Mouse (Mus musculus) C2C12 (cell line): Measurements from ENCODE around the gene Lyzl6. TPM values are rescaled to one million over a fixed set of nuclear protein-coding genes. Genes with fewer than 3 reads are reported as not detected.

ENCODE experiments used
- H3K27me3 ChIP-seq: one replicate; pipeline ENCODE4 v1.6.1; 2011; ENCODE audit not compliant: control insufficient read depth, insufficient read depth, insufficient read length
- H3K36me3 ChIP-seq: one replicate; pipeline ENCODE4 v1.6.1; 2011; ENCODE audit not compliant: control insufficient read depth, insufficient read depth
- H3K4me3 ChIP-seq: one replicate; pipeline ENCODE4 v1.5.1; 2011; ENCODE audit warnings: mild to moderate bottlenecking, control low read depth; ENCODE audit not compliant: poor library complexity, insufficient read depth, severe bottlenecking
- H3K79me2 ChIP-seq: one replicate; pipeline ENCODE4 v1.6.1; 2011; ENCODE audit not compliant: control insufficient read depth, insufficient read depth
- H3K79me3 ChIP-seq: one replicate; pipeline ENCODE4 v1.6.1; 2011; ENCODE audit warnings: low read depth, control low read depth
- H3ac ChIP-seq: one replicate; pipeline ENCODE3; 2011; ENCODE audit warnings: low read depth; ENCODE audit not compliant: control insufficient read depth, insufficient read length
- CEBPB ChIP-seq: IDR thresholded peaks from one replicate; pipeline ENCODE4 v1.6.1; 2011; ENCODE audit warnings: low read depth, mild to moderate bottlenecking, control low read depth, moderate library complexity
- CTCF ChIP-seq: IDR thresholded peaks from one replicate; pipeline ENCODE4 v1.5.1; 2011; ENCODE audit not compliant: control insufficient read depth, insufficient read depth, insufficient read length
- FOSL1 ChIP-seq: IDR thresholded peaks from one replicate; pipeline ENCODE4 v1.8.0; 2011; ENCODE audit warnings: mild to moderate bottlenecking, low read length; ENCODE audit not compliant: poor library complexity, insufficient read depth, severe bottlenecking
- MAX ChIP-seq: IDR thresholded peaks from one replicate; pipeline ENCODE4 v1.6.1; 2011; ENCODE audit warnings: mild to moderate bottlenecking, control low read depth
- MYOD1 ChIP-seq: IDR thresholded peaks from one replicate; pipeline ENCODE4 v1.6.1; 2011; ENCODE audit warnings: low read depth; ENCODE audit not compliant: control insufficient read depth, insufficient read length
- MYOG ChIP-seq: IDR thresholded peaks from one replicate; pipeline ENCODE4 v1.6.1; 2011; ENCODE audit not compliant: control insufficient read depth, insufficient read length; ENCODE audit errors: extremely low read depth
- USF1 ChIP-seq: IDR thresholded peaks from one replicate; pipeline ENCODE4 v1.6.1; 2011; ENCODE audit warnings: low read depth, mild to moderate bottlenecking, control low read depth, moderate library complexity
- polyA plus RNA-seq: library from polyadenylated mRNA; unstranded; fragments of >200 nt; fragmentation: generic; extraction: Trizol; gene quantifications from one replicate; pipeline ENCODE4 v1.2.1, GENCODE M21; 2012; ENCODE audit warnings: missing spikeins

Gene Lyzl6
- polyA plus RNA-seq, 1 experiment = not detected

GRCm38 (mm10) chr11:103636261-103636660, 2.4 kb downstream of the Lyzl6 start:
- H3K79me2 ChIP-seq = no peaks in the 10 kb centered on the region
- H3K27me3 ChIP-seq = peaks cover 58% of the 10 kb centered on the region
- H3K4me3 ChIP-seq = no peak overlapping the region
- TF ChIP-seq USF1 = no peak
- TF ChIP-seq MAX = no peak
- no peaks in the 10 kb centered on the region for H3K36me3 ChIP-seq
- H3K79me3 ChIP-seq = no peaks in the 10 kb centered on the region
- no peak overlapping the region for H3ac ChIP-seq

GRCm38 (mm10) chr11:103635481-103635880, 3.2 kb downstream of the Lyzl6 start:
- Histone ChIP-seq H3ac (no peak overlapping the region), H3K4me3 (no peak overlapping the region), H3K36me3 (no peaks in the 10 kb centered on the region), H3K27me3 (peaks cover 50% of the 10 kb centered on the region), H3K79me3 (no peaks in the 10 kb centered on the region), H3K79me2 (no peaks in the 10 kb centered on the region)
- TF ChIP-seq MAX = no peak
- TF ChIP-seq CTCF = no peak
- no peak for TF ChIP-seq CEBPB

GRCm38 (mm10) chr11:103634806-103635205, 3.9 kb downstream of the Lyzl6 start:
- Histone ChIP-seq H3K4me3 (no peak overlapping the region), H3ac (no peak overlapping the region), H3K79me2 (no peaks in the 10 kb centered on the region), H3K36me3 (no peaks in the 10 kb centered on the region), H3K79me3 (no peaks in the 10 kb centered on the region), H3K27me3 (peaks cover 47% of the 10 kb centered on the region)
- no peak for TF ChIP-seq CEBPB
- no peak for TF ChIP-seq FOSL1
- no peak for TF ChIP-seq CTCF
- TF ChIP-seq MYOG = no peak
- no peak for TF ChIP-seq MAX
- no peak for TF ChIP-seq MYOD1
- TF ChIP-seq USF1 = no peak

DNA sequence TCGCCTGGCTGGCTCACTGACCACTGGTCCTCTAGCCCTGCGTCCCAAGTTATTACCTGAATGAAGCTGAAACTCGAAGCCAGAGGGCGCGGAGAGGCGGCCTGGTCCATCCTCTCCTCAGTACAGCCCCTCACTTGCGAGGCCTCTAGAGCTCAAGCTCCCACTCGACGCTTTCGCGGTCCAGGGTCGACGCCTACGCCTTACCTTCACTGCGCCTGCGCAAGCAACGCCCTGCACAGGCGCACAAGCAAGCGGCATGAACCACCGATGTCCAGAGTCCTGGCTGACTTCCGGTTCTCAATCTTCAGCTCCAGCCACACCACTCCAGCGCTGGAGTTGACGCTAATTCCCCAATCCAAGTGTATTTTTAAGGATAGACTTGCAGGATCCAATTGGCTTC, 11.2 kb downstream of the Lyzl6 start:
- Histone ChIP-seq H3K4me3 (no peak overlapping the region), H3K79me2 (no peaks in the 10 kb centered on the region), H3K27me3 (peaks cover 20% of the 10 kb centered on the region), H3ac (no peak overlapping the region), H3K79me3 (no peaks in the 10 kb centered on the region), H3K36me3 (no peaks in the 10 kb centered on the region)
- no peak for TF ChIP-seq MAX
- TF ChIP-seq CTCF = no peak
- TF ChIP-seq USF1 = no peak
- TF ChIP-seq FOSL1 = no peak
- no peak for TF ChIP-seq MYOD1
- no peak for TF ChIP-seq MYOG
- no peak for TF ChIP-seq CEBPB

DNA sequence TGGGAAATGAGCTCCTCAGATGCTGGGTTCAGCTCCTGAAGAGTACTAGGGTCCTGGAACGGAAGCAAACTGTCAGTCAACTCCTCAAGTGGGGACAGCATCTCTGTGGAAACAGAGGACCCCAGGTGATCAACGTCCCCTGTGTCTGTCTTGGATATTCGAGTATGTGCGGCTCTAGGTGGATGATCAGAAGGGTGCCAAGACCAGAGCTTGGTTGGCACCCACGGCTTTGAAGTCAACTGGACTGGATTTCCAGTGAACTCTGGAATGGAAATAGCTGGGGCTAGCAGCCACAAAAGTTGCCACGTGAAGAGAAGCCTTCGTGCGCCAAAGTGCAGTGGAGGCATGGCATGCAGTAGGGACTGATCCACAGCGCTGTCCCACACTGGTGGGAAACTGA, 17.6 kb downstream of the Lyzl6 start, which contains the start of gene Gm884:
Gene Gm884, minus strand, starts transcription at position 101 of the 400 bp plus-strand sequence.
- no peaks in the 10 kb centered on the region for H3K79me3 ChIP-seq
- TF ChIP-seq CTCF (no peak), MYOD1 (no peak), MYOG (no peak), MAX (no peak), FOSL1 (no peak), USF1 (no peak)
- H3ac ChIP-seq = no peak within 1 kb of the TSS
- no peaks in the 10 kb centered on the region for H3K36me3 ChIP-seq
- H3K4me3 ChIP-seq = no peak within 1 kb of the TSS
- H3K79me2 ChIP-seq = no peaks in the 10 kb centered on the region
- peaks cover 7% of the 10 kb centered on the region for H3K27me3 ChIP-seq

DNA sequence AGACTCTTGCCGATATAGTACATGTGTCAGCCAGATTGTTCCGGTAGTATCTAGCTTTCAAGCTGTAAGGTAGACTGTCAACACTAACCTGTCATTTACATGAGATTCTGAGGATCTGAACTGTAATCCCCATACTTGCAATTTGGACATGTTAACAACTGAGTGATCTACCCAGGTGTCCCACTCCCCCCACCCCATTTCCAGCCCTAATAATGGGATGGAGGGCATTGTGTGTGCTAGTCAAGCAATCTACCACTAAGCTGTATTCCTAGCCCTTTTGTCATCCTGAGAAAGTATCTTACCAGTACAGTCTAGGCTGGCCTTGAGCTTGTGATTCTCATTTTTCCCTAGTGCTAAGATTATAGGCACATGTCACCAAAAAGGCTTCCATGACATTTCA, 27.9 kb downstream of the Lyzl6 start:
- Histone ChIP-seq H3ac (no peak overlapping the region), H3K79me2 (no peaks in the 10 kb centered on the region), H3K27me3 (peaks cover 5% of the 10 kb centered on the region), H3K36me3 (no peaks in the 10 kb centered on the region), H3K79me3 (no peaks in the 10 kb centered on the region), H3K4me3 (no peak overlapping the region)
- TF ChIP-seq MYOG = no peak
- no peak for TF ChIP-seq CEBPB
- no peak for TF ChIP-seq FOSL1
- TF ChIP-seq CTCF = no peak
- no peak for TF ChIP-seq MAX
- TF ChIP-seq USF1 = no peak
- no peak for TF ChIP-seq MYOD1
